Mouse (Mus musculus): ENCODE measurements at regions not wholly inside any gene's neighbourhood (a gene's known extent, or its start where the extent isn't known, plus 50 kb on each side); places are given as distances from the start of the nearest gene placed in this dataset.

DNA sequence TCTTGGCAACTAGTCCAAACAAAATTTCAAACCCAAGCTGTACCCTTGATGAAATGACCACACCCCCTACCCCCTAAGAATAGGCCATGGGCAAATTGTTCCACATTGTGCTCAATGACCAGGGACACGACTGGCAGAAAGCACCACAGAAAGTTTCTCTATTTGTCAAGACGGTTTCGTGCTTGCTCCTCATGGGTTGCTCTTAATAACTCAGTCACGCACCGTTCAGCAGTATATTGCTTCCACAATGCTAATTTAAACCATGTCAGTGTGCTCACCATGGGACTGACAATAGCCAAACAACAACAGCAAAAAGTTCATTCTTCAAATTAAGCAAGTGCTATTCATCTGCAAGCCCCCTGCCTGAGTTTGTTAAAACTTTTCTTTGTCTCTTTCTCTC is 444.6 kb downstream of the Wdr11 start:
- H3K4me1 ChIP-seq (ENCODE audit: insufficient read depth, low read length) = peaks cover 3% of the 10 kb centered on the region; the same call in 1 of the 2 replicates
- 0 out of 2 replicates have a peak, but pooled peaks cover 5% of the 10 kb centered on the region for H3K9me3 ChIP-seq (ENCODE audit: low read length)
- no peak for ATAC-seq (ENCODE audit: low FRiP score, low TSS enrichment)
- no peaks in the 10 kb centered on the region for H3K36me3 ChIP-seq (ENCODE audit: insufficient read depth, low read length)
- no peak overlapping the region for H3K9ac ChIP-seq (replicated peaks; ENCODE audit: low read length)
- no peak overlapping the region for H3K4me2 ChIP-seq (replicated peaks; ENCODE audit: low read depth, low read length)
- H3K27ac ChIP-seq (ENCODE audit: low read length) = no peak overlapping the region
- H3K27me3 ChIP-seq (ENCODE audit: insufficient read depth, low read length) = no peaks in the 10 kb centered on the region
- WGBS = 72% methylated on average over 5 of the region's 5 CpGs
- no peak overlapping the region for H3K4me3 ChIP-seq (ENCODE audit: low read length)

DNA sequence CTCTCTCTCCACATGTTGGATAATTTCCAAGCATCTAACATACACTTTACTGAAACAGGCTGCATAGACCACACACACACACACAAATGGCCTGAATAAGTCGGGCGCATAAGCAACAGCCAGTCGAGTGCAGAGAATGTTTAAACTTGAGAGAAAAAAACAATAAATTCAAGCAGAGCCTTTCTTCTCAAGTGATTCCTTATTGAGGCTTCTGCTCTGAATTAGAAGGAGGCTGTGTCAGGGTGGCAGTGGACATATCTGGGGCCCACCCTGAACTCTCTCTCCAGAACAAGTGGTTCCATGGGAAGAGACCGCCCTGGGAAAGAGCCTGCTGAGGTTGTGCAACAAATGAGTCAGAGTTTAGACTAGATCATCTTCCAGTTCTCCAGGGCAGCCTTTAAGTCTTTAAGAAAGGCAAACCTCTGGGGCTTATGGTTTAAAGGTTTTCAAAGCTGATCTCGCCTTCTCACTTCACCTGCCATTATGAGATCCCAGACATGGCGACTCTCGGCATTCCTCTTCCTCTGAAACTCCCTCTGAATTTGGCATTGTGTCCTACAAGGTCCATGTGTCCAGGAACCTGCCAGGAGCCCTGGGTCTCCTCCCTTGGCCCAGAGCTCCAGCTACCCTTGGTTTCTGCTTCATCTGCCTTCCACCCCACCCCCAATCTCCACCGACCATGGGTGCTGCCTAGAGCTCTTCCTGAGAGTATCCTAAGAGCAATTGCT is 445.3 kb downstream of the Wdr11 start:
- no peak for ATAC-seq (ENCODE audit: low FRiP score, low TSS enrichment)
- Histone ChIP-seq H3K9ac (replicated peaks; ENCODE audit: low read length) (no peak overlapping the region), H3K27ac (ENCODE audit: low read length) (0 out of 2 replicates have a peak overlapping the region, but pooled peaks have one; percentile 43), H3K4me1 (ENCODE audit: insufficient read depth, low read length) (peaks cover 10% of the 10 kb centered on the region; the same call in 1 of the 2 replicates), H3K27me3 (ENCODE audit: insufficient read depth, low read length) (no peaks in the 10 kb centered on the region), H3K4me3 (ENCODE audit: low read length) (no peak overlapping the region), H3K4me2 (replicated peaks; ENCODE audit: low read depth, low read length) (no peak overlapping the region), H3K9me3 (ENCODE audit: low read length) (0 out of 2 replicates have a peak, but pooled peaks cover 5% of the 10 kb centered on the region), H3K36me3 (ENCODE audit: insufficient read depth, low read length) (no peaks in the 10 kb centered on the region)
- WGBS = 66% methylated on average over 8 of the region's 8 CpGs

DNA sequence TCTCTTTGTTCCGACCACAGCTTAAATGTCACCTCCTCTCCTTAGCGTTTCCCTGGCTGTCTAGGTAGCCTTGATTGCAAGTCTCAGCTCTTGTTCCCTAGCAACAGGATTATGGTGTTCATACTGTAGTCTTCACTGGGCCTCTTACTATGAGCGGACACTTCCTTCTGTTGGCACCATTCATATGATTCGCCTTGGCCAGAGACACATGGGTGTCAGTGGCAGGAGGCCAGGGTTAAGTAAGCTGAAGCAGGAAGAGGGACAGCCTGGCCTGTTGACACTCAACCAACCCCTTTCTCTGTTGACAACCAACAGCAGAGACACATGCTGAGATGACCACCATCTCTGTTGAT is 445.9 kb downstream of the Wdr11 start:
- no peak for ATAC-seq (ENCODE audit: low FRiP score, low TSS enrichment)
- no peaks in the 10 kb centered on the region for H3K27me3 ChIP-seq (ENCODE audit: insufficient read depth, low read length)
- no peak overlapping the region for H3K4me3 ChIP-seq (ENCODE audit: low read length)
- H3K9me3 ChIP-seq (ENCODE audit: low read length) = 0 out of 2 replicates have a peak, but pooled peaks cover 5% of the 10 kb centered on the region
- H3K27ac ChIP-seq (ENCODE audit: low read length) = no peak overlapping the region
- no peak overlapping the region for H3K4me2 ChIP-seq (replicated peaks; ENCODE audit: low read depth, low read length)
- no peak overlapping the region for H3K9ac ChIP-seq (replicated peaks; ENCODE audit: low read length)
- no peaks in the 10 kb centered on the region for H3K36me3 ChIP-seq (ENCODE audit: insufficient read depth, low read length)
- peaks cover 13% of the 10 kb centered on the region; the same call in 1 of the 2 replicates for H3K4me1 ChIP-seq (ENCODE audit: insufficient read depth, low read length)
- WGBS = 78% methylated on average over 4 of the region's 4 CpGs

DNA sequence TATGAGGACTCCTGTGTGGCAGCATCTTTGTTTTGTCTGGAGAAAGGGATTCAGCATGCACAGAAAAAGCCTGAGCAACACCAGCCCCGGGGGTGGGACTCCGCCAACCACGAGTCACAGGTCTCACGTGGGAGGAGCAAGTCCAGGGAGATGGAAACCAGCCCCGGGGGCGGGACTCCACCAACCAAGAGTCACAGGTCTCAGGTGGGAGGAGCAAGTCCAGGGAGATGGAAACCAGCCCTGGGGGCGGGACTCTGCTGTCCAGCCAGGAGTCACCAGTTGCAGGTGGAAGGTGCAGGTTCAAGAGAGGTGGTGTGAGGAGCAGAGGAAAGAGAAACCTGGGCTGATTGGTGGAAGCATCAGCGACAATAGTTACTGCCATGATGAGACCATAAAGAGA is 448.9 kb downstream of the Wdr11 start:
- H3K27ac ChIP-seq (ENCODE audit: low read length) = no peak overlapping the region
- H3K4me2 ChIP-seq (replicated peaks; ENCODE audit: low read depth, low read length) = no peak overlapping the region
- no peaks in the 10 kb centered on the region for H3K36me3 ChIP-seq (ENCODE audit: insufficient read depth, low read length)
- no peaks in the 10 kb centered on the region for H3K27me3 ChIP-seq (ENCODE audit: insufficient read depth, low read length)
- H3K9me3 ChIP-seq (ENCODE audit: low read length) = 0 out of 2 replicates have a peak, but pooled peaks cover 5% of the 10 kb centered on the region
- WGBS = 73% methylated on average over 8 of the region's 8 CpGs
- ATAC-seq (ENCODE audit: low FRiP score, low TSS enrichment) = no peak; the same call in 1 of the 2 replicates
- H3K9ac ChIP-seq (replicated peaks; ENCODE audit: low read length) = no peak overlapping the region
- H3K4me3 ChIP-seq (ENCODE audit: low read length) = no peak overlapping the region
- peaks cover 31% of the 10 kb centered on the region for H3K4me1 ChIP-seq (ENCODE audit: insufficient read depth, low read length)

DNA sequence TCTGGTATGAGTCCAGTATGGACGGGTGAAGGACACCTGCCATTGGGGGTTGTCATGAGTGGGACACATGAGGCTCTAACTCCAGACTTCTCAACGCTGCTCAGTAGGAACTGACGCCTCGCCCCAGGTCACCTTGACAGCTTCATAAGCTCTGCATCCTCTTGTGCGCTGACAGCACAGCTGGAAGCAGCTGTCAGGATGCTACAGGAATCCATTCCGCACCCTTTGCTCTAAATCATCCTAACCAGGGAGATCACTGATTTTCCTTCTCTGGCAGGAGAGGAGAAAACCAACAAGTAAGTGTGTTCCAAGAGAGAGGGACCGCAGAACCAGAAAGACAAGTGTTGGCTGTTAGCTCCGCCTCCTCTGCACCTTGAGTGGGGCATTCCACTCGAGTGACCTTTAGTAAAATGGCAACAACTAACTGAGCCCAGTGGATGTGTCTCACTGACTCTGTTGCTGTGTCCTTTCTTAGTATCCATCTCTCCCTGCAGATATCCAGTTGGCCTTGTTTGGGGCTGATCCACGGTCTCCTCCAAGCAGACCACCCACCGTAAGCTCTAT is 449.8 kb downstream of the Wdr11 start:
- 75% methylated on average over 11 of the region's 11 CpGs for WGBS
- Histone ChIP-seq H3K27ac (ENCODE audit: low read length) (no peak overlapping the region), H3K4me3 (ENCODE audit: low read length) (no peak overlapping the region), H3K9ac (replicated peaks; ENCODE audit: low read length) (no peak overlapping the region), H3K27me3 (ENCODE audit: insufficient read depth, low read length) (no peaks in the 10 kb centered on the region), H3K36me3 (ENCODE audit: insufficient read depth, low read length) (no peaks in the 10 kb centered on the region), H3K4me1 (ENCODE audit: insufficient read depth, low read length) (peaks cover 36% of the 10 kb centered on the region), H3K9me3 (ENCODE audit: low read length) (0 out of 2 replicates have a peak, but pooled peaks cover 5% of the 10 kb centered on the region), H3K4me2 (replicated peaks; ENCODE audit: low read depth, low read length) (no peak overlapping the region)
- no peak for ATAC-seq (ENCODE audit: low FRiP score, low TSS enrichment)

DNA sequence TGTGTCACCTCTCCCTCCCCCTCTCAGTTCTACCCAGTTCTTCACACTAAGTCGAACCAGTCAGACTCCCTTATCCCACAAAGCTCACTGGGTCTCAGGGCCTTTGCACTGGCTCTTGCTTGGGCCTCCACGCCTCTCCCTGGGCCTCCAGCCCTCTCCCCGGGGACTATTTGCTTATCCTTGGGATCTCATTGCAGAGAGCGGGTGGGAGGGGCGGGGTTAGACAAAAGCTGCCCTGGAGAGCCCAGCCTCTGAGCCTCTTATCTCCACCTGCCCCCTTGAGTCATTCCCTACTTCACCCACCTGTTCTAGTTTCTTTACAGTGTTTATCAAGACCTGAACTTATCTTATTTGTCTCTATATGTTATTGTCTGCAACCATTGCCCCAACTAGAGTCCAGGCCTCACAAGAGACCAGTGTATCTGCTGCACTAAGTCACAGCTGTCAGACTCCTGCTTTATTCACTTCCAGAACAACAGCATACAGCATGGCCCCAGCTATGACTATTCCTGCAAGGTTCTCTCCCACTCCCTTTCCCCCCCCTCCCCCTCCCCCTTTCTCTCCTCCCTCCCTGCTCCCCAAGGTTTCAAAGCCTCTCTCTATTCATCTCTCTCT is 450.7 kb downstream of the Wdr11 start:
- peaks cover 36% of the 10 kb centered on the region for H3K4me1 ChIP-seq (ENCODE audit: insufficient read depth, low read length)
- no peak overlapping the region for H3K4me3 ChIP-seq (ENCODE audit: low read length)
- H3K9ac ChIP-seq (replicated peaks; ENCODE audit: low read length) = no peak overlapping the region
- 0 out of 2 replicates have a peak, but pooled peaks cover 5% of the 10 kb centered on the region for H3K9me3 ChIP-seq (ENCODE audit: low read length)
- WGBS = 62% methylated on average over 5 of the region's 5 CpGs
- H3K27me3 ChIP-seq (ENCODE audit: insufficient read depth, low read length) = no peaks in the 10 kb centered on the region
- ATAC-seq (ENCODE audit: low FRiP score, low TSS enrichment) = no peak
- H3K36me3 ChIP-seq (ENCODE audit: insufficient read depth, low read length) = no peaks in the 10 kb centered on the region
- no peak overlapping the region for H3K4me2 ChIP-seq (replicated peaks; ENCODE audit: low read depth, low read length)
- H3K27ac ChIP-seq (ENCODE audit: low read length) = no peak overlapping the region

DNA sequence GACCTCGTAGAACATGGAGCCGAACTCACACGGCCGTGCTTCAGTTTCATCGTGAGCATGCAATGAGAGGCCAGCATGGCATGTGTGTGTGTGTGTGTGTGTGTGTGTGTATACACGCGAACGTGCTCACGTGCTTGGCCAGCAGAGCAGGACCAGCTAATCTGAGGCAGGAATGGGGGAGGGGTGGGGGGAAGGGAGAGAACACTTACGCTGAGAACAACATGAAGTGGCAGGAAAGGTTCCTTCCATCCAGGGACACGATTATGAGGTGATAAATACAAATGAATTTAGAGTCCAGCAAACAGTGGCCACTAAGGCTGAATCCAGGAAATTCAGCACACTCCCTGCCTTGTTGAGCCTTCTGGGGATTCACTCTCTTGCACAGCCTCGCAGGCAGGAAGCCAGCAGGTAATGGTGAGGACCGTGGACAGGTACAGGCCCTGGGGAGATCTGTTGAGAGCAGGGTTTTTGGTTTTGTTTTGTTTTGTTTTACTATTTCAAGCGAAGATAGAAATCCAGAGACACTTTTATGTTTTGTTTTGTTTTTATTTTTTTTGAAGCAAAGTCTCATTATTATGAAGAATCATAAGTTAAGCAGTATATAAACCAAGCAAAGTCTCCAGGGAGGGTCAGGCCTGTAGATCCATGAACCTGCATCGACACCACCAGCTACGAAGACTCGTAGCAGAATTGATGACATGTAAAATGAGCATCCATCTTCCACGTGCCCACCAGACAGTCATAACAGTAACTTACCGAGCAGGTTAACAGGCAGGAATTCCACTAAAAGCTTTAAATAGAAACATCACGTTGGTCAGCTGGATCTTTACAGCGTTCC is 452.0 kb downstream of the Wdr11 start:
- H3K9ac ChIP-seq (replicated peaks; ENCODE audit: low read length) = no peak overlapping the region
- 0 out of 2 replicates have a peak, but pooled peaks cover 5% of the 10 kb centered on the region for H3K9me3 ChIP-seq (ENCODE audit: low read length)
- no peak overlapping the region for H3K4me2 ChIP-seq (replicated peaks; ENCODE audit: low read depth, low read length)
- no peak overlapping the region for H3K4me3 ChIP-seq (ENCODE audit: low read length)
- H3K4me1 ChIP-seq (ENCODE audit: insufficient read depth, low read length) = peaks cover 36% of the 10 kb centered on the region
- peak overlapping the region; percentile 39; the same call in 1 of the 2 replicates for H3K27ac ChIP-seq (ENCODE audit: low read length)
- no peaks in the 10 kb centered on the region for H3K36me3 ChIP-seq (ENCODE audit: insufficient read depth, low read length)
- 30% methylated on average over 21 of the region's 21 CpGs for WGBS
- 0 out of 2 replicates have a peak, but pooled peaks have one; percentile 27 for ATAC-seq (ENCODE audit: low FRiP score, low TSS enrichment)
- H3K27me3 ChIP-seq (ENCODE audit: insufficient read depth, low read length) = no peaks in the 10 kb centered on the region

DNA sequence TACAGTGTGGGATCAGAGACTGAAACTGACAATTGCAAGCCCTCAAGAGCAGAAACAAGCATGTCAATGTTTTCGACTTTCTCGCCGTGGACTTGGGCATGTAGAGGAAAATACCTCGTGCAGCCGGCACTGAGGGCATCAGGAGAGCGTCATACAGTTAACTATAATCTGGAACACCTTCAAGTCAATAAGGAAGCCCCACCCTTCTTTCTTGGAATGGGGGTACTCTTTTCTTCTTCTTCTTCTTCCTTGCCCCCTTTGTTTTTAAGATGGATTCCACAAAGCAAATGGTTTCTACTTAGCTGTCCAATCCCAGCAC is 452.5 kb downstream of the Wdr11 start:
- peak overlapping the region; percentile 7; the same call in 1 of the 2 replicates for H3K27ac ChIP-seq (ENCODE audit: low read length)
- H3K27me3 ChIP-seq (ENCODE audit: insufficient read depth, low read length) = no peaks in the 10 kb centered on the region
- ATAC-seq (ENCODE audit: low FRiP score, low TSS enrichment) = no peak
- no peaks in the 10 kb centered on the region for H3K36me3 ChIP-seq (ENCODE audit: insufficient read depth, low read length)
- no peak overlapping the region for H3K9ac ChIP-seq (replicated peaks; ENCODE audit: low read length)
- 0 out of 2 replicates have a peak, but pooled peaks cover 4% of the 10 kb centered on the region for H3K9me3 ChIP-seq (ENCODE audit: low read length)
- H3K4me3 ChIP-seq (ENCODE audit: low read length) = no peak overlapping the region
- WGBS = 86% methylated on average over 6 of the region's 6 CpGs
- H3K4me1 ChIP-seq (ENCODE audit: insufficient read depth, low read length) = peaks cover 36% of the 10 kb centered on the region
- H3K4me2 ChIP-seq (replicated peaks; ENCODE audit: low read depth, low read length) = no peak overlapping the region

DNA sequence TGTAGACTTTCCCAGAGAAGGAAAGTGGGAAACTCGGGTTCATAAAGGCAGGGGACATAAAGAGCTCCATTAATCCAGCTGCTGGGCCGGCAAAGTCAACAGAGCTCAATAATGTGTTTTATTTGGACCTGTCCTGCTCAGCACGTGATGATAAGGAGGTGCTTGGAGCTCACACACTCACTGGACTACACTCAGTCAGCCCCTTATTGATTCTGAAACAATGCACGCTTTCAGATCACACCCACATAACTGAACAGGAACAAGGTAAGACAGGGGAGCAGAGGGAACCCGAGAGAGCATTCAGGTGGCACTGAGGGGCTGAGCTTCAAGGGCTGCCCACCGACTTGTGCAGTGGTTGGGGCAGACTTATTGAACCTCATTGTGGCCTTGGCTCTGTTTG is 452.9 kb downstream of the Wdr11 start:
- H3K4me1 ChIP-seq (ENCODE audit: insufficient read depth, low read length) = peaks cover 39% of the 10 kb centered on the region

More for the DNA sequence above, 452.9 kb downstream of the Wdr11 start:
- peak overlapping the region; percentile 7; the same call in 1 of the 2 replicates for H3K27ac ChIP-seq (ENCODE audit: low read length)
- H3K4me3 ChIP-seq (ENCODE audit: low read length) = no peak overlapping the region
- H3K9me3 ChIP-seq (ENCODE audit: low read length) = 0 out of 2 replicates have a peak, but pooled peaks cover under 1% of the 10 kb centered on the region
- no peak for ATAC-seq (ENCODE audit: low FRiP score, low TSS enrichment)
- H3K36me3 ChIP-seq (ENCODE audit: insufficient read depth, low read length) = no peaks in the 10 kb centered on the region
- WGBS = 49% methylated on average over 6 of the region's 6 CpGs
- no peak overlapping the region for H3K4me2 ChIP-seq (replicated peaks; ENCODE audit: low read depth, low read length)
- H3K9ac ChIP-seq (replicated peaks; ENCODE audit: low read length) = no peak overlapping the region
- H3K27me3 ChIP-seq (ENCODE audit: insufficient read depth, low read length) = no peaks in the 10 kb centered on the region

Data from kidney, embryonic 16.5 days (tissue).